Mouse (Mus musculus) kidney, adult 2 months (tissue): ENCODE measurements around the gene Ssna1.

Experiments used
- CTCF ChIP-seq: fragments of 200-500 bp; conservative IDR thresholded peaks from 2 replicates; pipeline ENCODE4 v1.5.1; 2011; ENCODE audit warnings: low read depth, mild to moderate bottlenecking, control low read depth, low read length, moderate library complexity, mixed read lengths; ENCODE audit not compliant: insufficient read depth, insufficient read length
- POLR2A ChIP-seq: fragments of 200-500 bp; IDR thresholded peaks from one replicate; pipeline ENCODE4 v1.6.1; 2011; ENCODE audit warnings: low read depth, low read length, control low read depth

GRCm38 (mm10) chr2:25298046-25298445 lies 25.8 kb upstream of the Ssna1 start:
- TF ChIP-seq CTCF, result no peak
- TF ChIP-seq POLR2A, result no peak
